Mouse (Mus musculus): ENCODE measurements around the gene Prss50. TPM values are rescaled to one million over a fixed set of nuclear protein-coding genes. Genes with fewer than 3 reads are reported as not detected.
"Not testable (repeated sequence)": the region's sequence is repeated elsewhere in the genome, so short reads cannot be mapped to it uniquely, and the experiment has no call there.

Gene Prss50
- not detected in 2 replicates for total RNA-seq (2014; rRNA removed; ENCODE audit: low replicate concordance)
- 0.08 TPM in 1 of 2 replicates, not detected in the other for polyA plus RNA-seq (2015; fragmentation: Nextera tagmentation; extraction: Ambion mirVana)

- ATAC-seq (ENCODE audit: insufficient read depth, low read depth) (no peak), DNase-seq (ENCODE audit: low spot score) (no peak)
- Histone ChIP-seq H3K4me2 (ENCODE audit: low read depth, low read length) (peak within 1 kb of the TSS; percentile 45), H3K4me1 (ENCODE audit: control insufficient read depth, insufficient read depth) (no peaks in the 10 kb centered on the region), H3K27me3 (ENCODE audit: control insufficient read depth, insufficient read depth, low read length) (peaks cover 21% of the 10 kb centered on the region), H3K4me3 (ENCODE audit: low read depth, low read length) (peak within 1 kb of the TSS; percentile 18), H3K36me3 (replicated peaks; ENCODE audit: control insufficient read depth, insufficient read depth, low read length) (no peaks in the 10 kb centered on the region), H3K9ac (replicated peaks; ENCODE audit: low read depth, low read length) (no peak within 1 kb of the TSS), H3K9me3 (replicated peaks; ENCODE audit: control insufficient read depth, low read length) (no peaks in the 10 kb centered on the region), H3K27ac (ENCODE audit: low read depth) (no peak within 1 kb of the TSS)
- WGBS, result 9% methylated on average over 50 of the region's 50 CpGs
- TF ChIP-seq EP300 (IDR thresholded peaks at IDR 0.05; ENCODE audit: low read depth) (no peak), CTCF (IDR thresholded peaks at IDR 0.05; ENCODE audit: low read depth) (peak; percentile 41)
Observed at GRCm38 (mm10) chr9:110857781-110858472, at the start of gene Prss50. TSS of gene Prss50 (plus strand) at chr9:110857967.

GRCm38 (mm10) chr9:110810051-110810450, 47.7 kb upstream of the Prss50 start:
- no peaks in the 10 kb centered on the region for H3K27me3 ChIP-seq (ENCODE audit: control insufficient read depth, insufficient read depth, low read length)
- H3K9ac ChIP-seq (replicated peaks; ENCODE audit: low read depth, low read length), result no peak overlapping the region
- no peak overlapping the region for H3K4me2 ChIP-seq (ENCODE audit: low read depth, low read length)
- H3K4me1 ChIP-seq (ENCODE audit: control insufficient read depth, insufficient read depth), result no peaks in the 10 kb centered on the region
- no peaks in the 10 kb centered on the region for H3K9me3 ChIP-seq (replicated peaks; ENCODE audit: control insufficient read depth, low read length)
- H3K27ac ChIP-seq (ENCODE audit: low read depth), result no peak overlapping the region
- H3K4me3 ChIP-seq (ENCODE audit: low read depth, low read length), result no peak overlapping the region
- DNase-seq (ENCODE audit: low spot score) (no peak), ATAC-seq (ENCODE audit: insufficient read depth, low read depth) (no peak)
- TF ChIP-seq EP300 (IDR thresholded peaks at IDR 0.05; ENCODE audit: low read depth) (no peak), CTCF (IDR thresholded peaks at IDR 0.05; ENCODE audit: low read depth) (no peak)
- H3K36me3 ChIP-seq (replicated peaks; ENCODE audit: control insufficient read depth, insufficient read depth, low read length), result no peaks in the 10 kb centered on the region
- WGBS, result 77% methylated on average over 4 of the region's 4 CpGs

GRCm38 (mm10) chr9:110813789-110814188, 44.0 kb upstream of the Prss50 start, which contains the start of gene Prss44:
TSS of gene Prss44 (plus strand) at chr9:110813994.
- Histone ChIP-seq H3K4me3 (ENCODE audit: low read depth, low read length) (no peak within 1 kb of the TSS), H3K9ac (replicated peaks; ENCODE audit: low read depth, low read length) (no peak within 1 kb of the TSS), H3K27ac (ENCODE audit: low read depth) (no peak within 1 kb of the TSS), H3K36me3 (replicated peaks; ENCODE audit: control insufficient read depth, insufficient read depth, low read length) (no peaks in the 10 kb centered on the region), H3K4me1 (ENCODE audit: control insufficient read depth, insufficient read depth) (no peaks in the 10 kb centered on the region), H3K27me3 (ENCODE audit: control insufficient read depth, insufficient read depth, low read length) (no peaks in the 10 kb centered on the region), H3K9me3 (replicated peaks; ENCODE audit: control insufficient read depth, low read length) (no peaks in the 10 kb centered on the region), H3K4me2 (ENCODE audit: low read depth, low read length) (no peak within 1 kb of the TSS)
- DNase-seq (ENCODE audit: low spot score) (no peak), ATAC-seq (ENCODE audit: insufficient read depth, low read depth) (no peak)
- no peak for TF ChIP-seq EP300 (IDR thresholded peaks at IDR 0.05; ENCODE audit: low read depth)
- TF ChIP-seq CTCF (IDR thresholded peaks at IDR 0.05; ENCODE audit: low read depth), result no peak
- WGBS, result 56% methylated on average over 18 of the region's 18 CpGs

GRCm38 (mm10) chr9:110820546-110820945, 37.2 kb upstream of the Prss50 start:
- not testable (repeated sequence) for H3K4me3 ChIP-seq (ENCODE audit: low read depth, low read length); H3K27me3 ChIP-seq (ENCODE audit: control insufficient read depth, insufficient read depth, low read length); H3K4me2 ChIP-seq (ENCODE audit: low read depth, low read length); H3K36me3 ChIP-seq (replicated peaks; ENCODE audit: control insufficient read depth, insufficient read depth, low read length); ATAC-seq (ENCODE audit: insufficient read depth, low read depth); H3K4me1 ChIP-seq (ENCODE audit: control insufficient read depth, insufficient read depth); H3K27ac ChIP-seq (ENCODE audit: low read depth); H3K9ac ChIP-seq (replicated peaks; ENCODE audit: low read depth, low read length); H3K9me3 ChIP-seq (replicated peaks; ENCODE audit: control insufficient read depth, low read length); DNase-seq (ENCODE audit: low spot score)

- H3K9ac ChIP-seq (replicated peaks; ENCODE audit: low read depth, low read length), result no peak overlapping the region
- no peaks in the 10 kb centered on the region for H3K27me3 ChIP-seq (ENCODE audit: control insufficient read depth, insufficient read depth, low read length)
- no peak for ATAC-seq (ENCODE audit: insufficient read depth, low read depth)
- no peak overlapping the region for H3K4me2 ChIP-seq (ENCODE audit: low read depth, low read length)
- TF ChIP-seq EP300 (IDR thresholded peaks at IDR 0.05; ENCODE audit: low read depth), result no peak
- TF ChIP-seq CTCF (IDR thresholded peaks at IDR 0.05; ENCODE audit: low read depth), result no peak
- H3K4me1 ChIP-seq (ENCODE audit: control insufficient read depth, insufficient read depth), result no peaks in the 10 kb centered on the region
- H3K4me3 ChIP-seq (ENCODE audit: low read depth, low read length), result no peak overlapping the region
- WGBS, result 78% methylated on average over 7 of the region's 7 CpGs
- no peaks in the 10 kb centered on the region for H3K36me3 ChIP-seq (replicated peaks; ENCODE audit: control insufficient read depth, insufficient read depth, low read length)
- DNase-seq (ENCODE audit: low spot score), result no peak
- no peaks in the 10 kb centered on the region for H3K9me3 ChIP-seq (replicated peaks; ENCODE audit: control insufficient read depth, low read length)
- H3K27ac ChIP-seq (ENCODE audit: low read depth), result no peak overlapping the region
Observed at GRCm38 (mm10) chr9:110821436-110821835, 36.3 kb upstream of the Prss50 start.

GRCm38 (mm10) chr9:110825426-110825825, 32.3 kb upstream of the Prss50 start:
- H3K9ac ChIP-seq (replicated peaks; ENCODE audit: low read depth, low read length), result no peak overlapping the region
- H3K36me3 ChIP-seq (replicated peaks; ENCODE audit: control insufficient read depth, insufficient read depth, low read length), result no peaks in the 10 kb centered on the region
- no peak for DNase-seq (ENCODE audit: low spot score)
- no peaks in the 10 kb centered on the region for H3K4me1 ChIP-seq (ENCODE audit: control insufficient read depth, insufficient read depth)
- H3K4me3 ChIP-seq (ENCODE audit: low read depth, low read length), result no peak overlapping the region
- TF ChIP-seq CTCF (IDR thresholded peaks at IDR 0.05; ENCODE audit: low read depth) (no peak), EP300 (IDR thresholded peaks at IDR 0.05; ENCODE audit: low read depth) (no peak)
- H3K27ac ChIP-seq (ENCODE audit: low read depth), result 0 out of 2 replicates have a peak overlapping the region, but pooled peaks have one; percentile 25
- no peaks in the 10 kb centered on the region for H3K27me3 ChIP-seq (ENCODE audit: control insufficient read depth, insufficient read depth, low read length)
- 63% methylated on average over 4 of the region's 4 CpGs for WGBS
- no peak overlapping the region for H3K4me2 ChIP-seq (ENCODE audit: low read depth, low read length)
- no peaks in the 10 kb centered on the region for H3K9me3 ChIP-seq (replicated peaks; ENCODE audit: control insufficient read depth, low read length)
- ATAC-seq (ENCODE audit: insufficient read depth, low read depth), result no peak
